Mouse (Mus musculus) lung, embryonic 14.5 days (tissue): ENCODE results near the gene Rab8a. TPM values are rescaled to one million over a fixed set of nuclear protein-coding genes. Genes with fewer than 3 reads are reported as not detected.
A peak's percentile ranks its signal among the peaks of the same experiment; 100 is the strongest.

ENCODE experiments used
- ATAC-seq: fragments of 200-750 bp; cut with Nextera tagmentation; 2 replicates; pipeline ENCODE4 v1.8.0; 2017; ENCODE audit warnings: mild to moderate bottlenecking, moderate TSS enrichment, moderate library complexity; ENCODE audit not compliant: insufficient read depth
- DNase-seq: peaks from one replicate; pipeline ENCODE4 v3.0.0-alpha.2; 2015
- H3K27ac ChIP-seq: fragments of 300-500 bp; sonication (generic); 2 replicates; pipeline ENCODE4 v1.5.1; 2014; ENCODE audit warnings: low read depth, mild to moderate bottlenecking, moderate library complexity
- H3K27me3 ChIP-seq: fragments of 300-500 bp; sonication (generic); 2 replicates; pipeline ENCODE4 v1.6.1; 2014; ENCODE audit warnings: low read length, control low read depth; ENCODE audit not compliant: insufficient read depth
- H3K36me3 ChIP-seq: fragments of 300-500 bp; sonication (generic); 2 replicates; pipeline ENCODE4 v1.6.1; 2014; ENCODE audit warnings: control low read depth; ENCODE audit not compliant: insufficient read depth
- H3K4me1 ChIP-seq: fragments of 300-500 bp; sonication (generic); 2 replicates; pipeline ENCODE4 v1.6.1; 2014; ENCODE audit warnings: antibody characterized with exemption, control low read depth; ENCODE audit not compliant: insufficient read depth
- H3K4me2 ChIP-seq: fragments of 300-500 bp; sonication (generic); 2 replicates; pipeline ENCODE4 v1.6.1; 2014; ENCODE audit warnings: mild to moderate bottlenecking
- H3K4me3 ChIP-seq: fragments of 300-500 bp; sonication (generic); 2 replicates; pipeline ENCODE4 v1.5.1; 2014; ENCODE audit warnings: low read depth, low read length
- H3K9ac ChIP-seq: fragments of 300-500 bp; sonication (generic); 2 replicates; pipeline ENCODE4 v1.6.1; 2014
- H3K9me3 ChIP-seq: fragments of 300-500 bp; sonication (generic); 2 replicates; pipeline ENCODE4 v1.6.1; 2016; ENCODE audit warnings: low read depth, low read length, control low read depth
- CTCF ChIP-seq: IDR thresholded peaks from 2 replicates; pipeline ENCODE4 v1.5.1; 2016; ENCODE audit warnings: antibody characterized with exemption, low read depth
- WGBS: fragments of 180-500 bp; shearing (Covaris S2); extraction: QIAGEN DNeasy Blood & Tissue Kit; methylation state at CpG from one replicate; pipeline ENCODE4 v1.1.7; 2014; 5-methylcytosine and 5-hydroxymethylcytosine counted together
- polyA plus RNA-seq: library from polyadenylated mRNA; unstranded; fragments of >200 nt; fragmentation: Nextera tagmentation; extraction: Ambion mirVana; gene quantifications from 2 replicates; pipeline ENCODE4 v1.2.1, GENCODE M21; 2014

Gene Rab8a
- polyA plus RNA-seq, 1 experiment from 2014 or later: 90.0 TPM

DNA sequence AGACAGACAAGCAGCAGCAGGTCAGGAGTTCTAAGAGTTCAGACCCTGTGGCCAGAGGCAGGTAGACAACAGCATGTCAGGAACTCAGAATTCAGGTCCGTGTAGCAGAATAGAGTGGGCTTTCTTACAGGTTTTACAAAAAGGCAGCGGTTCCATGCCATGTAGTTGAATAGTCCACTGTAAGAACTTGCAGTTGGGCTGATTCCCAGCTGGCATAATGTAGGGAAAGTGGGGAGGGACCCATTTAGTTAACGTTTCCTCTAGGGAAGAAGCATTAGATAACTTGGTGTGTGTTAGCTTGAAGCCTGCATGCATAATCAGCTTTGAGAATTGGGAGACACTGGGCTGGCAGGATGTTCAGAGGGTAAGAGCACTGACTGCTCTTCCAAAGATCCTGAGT, 2.3 kb upstream of the Rab8a start:
- Histone ChIP-seq H3K27ac (no peak overlapping the region), H3K36me3 (peaks cover 7% of the 10 kb centered on the region), H3K4me2 (no peak overlapping the region), H3K4me1 (peaks cover 6% of the 10 kb centered on the region), H3K4me3 (no peak overlapping the region), H3K9me3 (no peaks in the 10 kb centered on the region), H3K27me3 (no peaks in the 10 kb centered on the region), H3K9ac (no peak overlapping the region)
- 75% methylated on average over 3 of the region's 3 CpGs for WGBS
- ATAC-seq (no peak), DNase-seq (no peak)
- TF ChIP-seq CTCF: no peak

DNA sequence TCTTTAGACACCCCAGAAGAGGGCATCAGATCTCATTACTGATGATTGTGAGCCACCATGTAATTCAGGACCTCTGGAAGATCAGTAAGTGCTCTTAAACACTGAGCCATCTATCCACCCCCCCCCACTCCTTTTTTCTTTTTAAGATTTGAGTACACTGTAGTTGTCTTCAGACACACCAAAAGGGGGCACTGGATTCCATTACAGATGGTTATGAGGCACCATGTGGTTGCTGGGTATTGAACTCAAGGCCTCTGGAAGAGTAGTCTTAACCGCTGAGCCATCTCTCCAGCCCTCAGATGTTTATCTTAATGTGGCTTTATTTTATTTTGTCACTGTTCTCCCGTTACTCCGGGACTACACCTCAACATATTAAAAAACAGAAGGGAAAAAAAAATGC, 993 bp upstream of the Rab8a start:
- Histone ChIP-seq H3K27ac (0 out of 2 replicates have a peak overlapping the region, but pooled peaks have one; percentile 78), H3K36me3 (peaks cover 5% of the 10 kb centered on the region; the same call in 1 of the 2 replicates), H3K4me1 (peaks cover 6% of the 10 kb centered on the region), H3K9me3 (no peaks in the 10 kb centered on the region), H3K9ac (peak overlapping the region; percentile 44; the same call in 1 of the 2 replicates), H3K4me3 (peak overlapping the region; percentile 37), H3K27me3 (no peaks in the 10 kb centered on the region), H3K4me2 (peak overlapping the region; percentile 72)
- WGBS: 59% methylated on average over 3 of the region's 3 CpGs
- no peak; the same call in 1 of the 2 replicates for TF ChIP-seq CTCF
- DNase-seq: no peak
- ATAC-seq: no peak

DNA sequence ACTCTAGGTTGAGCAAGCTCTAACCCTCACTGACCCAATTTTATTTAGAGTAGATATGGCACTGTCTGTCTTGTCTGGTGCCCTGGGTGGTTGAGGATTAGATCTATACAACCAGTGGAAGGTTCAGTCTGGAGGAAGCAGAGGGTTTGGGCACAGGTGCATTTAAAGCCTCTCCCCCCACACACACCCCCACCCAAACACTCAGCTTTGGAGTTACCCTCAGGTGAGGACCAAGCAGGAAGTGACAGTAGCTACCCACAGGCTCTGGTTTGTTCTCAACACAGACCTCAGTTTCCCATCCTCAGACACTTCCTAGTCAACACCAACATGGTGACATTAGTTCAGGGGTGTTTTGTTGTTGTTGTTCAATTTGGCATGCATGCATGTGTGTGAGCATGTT, 1.8 kb downstream of the Rab8a start:
- Histone ChIP-seq H3K36me3 (peaks cover 10% of the 10 kb centered on the region; the same call in 1 of the 2 replicates), H3K9ac (no peak overlapping the region), H3K27me3 (no peaks in the 10 kb centered on the region), H3K4me2 (peak overlapping the region; percentile 83; the same call in 1 of the 2 replicates), H3K27ac (no peak overlapping the region), H3K4me1 (peaks cover 6% of the 10 kb centered on the region), H3K9me3 (no peaks in the 10 kb centered on the region), H3K4me3 (no peak overlapping the region)
- ATAC-seq (no peak), DNase-seq (no peak)
- TF ChIP-seq CTCF: no peak

DNA sequence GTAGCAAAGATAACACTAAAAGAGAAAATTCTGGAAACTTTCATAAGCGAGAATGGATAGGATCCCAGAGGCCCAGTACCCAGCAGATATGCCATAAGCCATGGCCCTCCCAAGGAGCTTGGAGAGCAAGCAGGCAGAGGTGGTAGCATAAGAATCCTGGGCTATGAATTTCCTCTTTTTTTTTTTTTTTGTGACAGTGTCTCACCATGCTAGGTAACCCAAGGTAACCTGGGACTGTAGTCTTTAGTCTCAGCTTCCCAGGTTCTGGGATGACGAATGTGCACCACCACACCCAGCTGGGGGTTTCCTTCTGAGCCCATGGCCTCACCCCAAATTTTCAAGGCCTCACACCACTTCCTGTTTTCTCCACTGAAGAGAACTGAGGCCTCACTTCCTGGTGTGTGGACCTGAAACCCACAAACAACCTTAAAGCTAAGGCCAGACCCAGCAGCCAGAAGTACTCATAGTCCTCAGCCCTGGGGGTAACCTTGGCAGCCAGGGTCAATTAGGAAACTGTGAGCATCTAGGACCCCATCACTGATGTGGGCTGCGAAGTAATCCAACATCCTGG, 8.2 kb downstream of the Rab8a start:
- DNase-seq: no peak
- Histone ChIP-seq H3K4me3 (no peak overlapping the region), H3K36me3 (peaks cover 73% of the 10 kb centered on the region), H3K27me3 (no peaks in the 10 kb centered on the region), H3K4me2 (no peak overlapping the region), H3K4me1 (no peaks in the 10 kb centered on the region), H3K27ac (no peak overlapping the region), H3K9ac (no peak overlapping the region), H3K9me3 (no peaks in the 10 kb centered on the region)
- 80% methylated on average over 3 of the region's 3 CpGs for WGBS
- no peak for TF ChIP-seq CTCF
- no peak for ATAC-seq

DNA sequence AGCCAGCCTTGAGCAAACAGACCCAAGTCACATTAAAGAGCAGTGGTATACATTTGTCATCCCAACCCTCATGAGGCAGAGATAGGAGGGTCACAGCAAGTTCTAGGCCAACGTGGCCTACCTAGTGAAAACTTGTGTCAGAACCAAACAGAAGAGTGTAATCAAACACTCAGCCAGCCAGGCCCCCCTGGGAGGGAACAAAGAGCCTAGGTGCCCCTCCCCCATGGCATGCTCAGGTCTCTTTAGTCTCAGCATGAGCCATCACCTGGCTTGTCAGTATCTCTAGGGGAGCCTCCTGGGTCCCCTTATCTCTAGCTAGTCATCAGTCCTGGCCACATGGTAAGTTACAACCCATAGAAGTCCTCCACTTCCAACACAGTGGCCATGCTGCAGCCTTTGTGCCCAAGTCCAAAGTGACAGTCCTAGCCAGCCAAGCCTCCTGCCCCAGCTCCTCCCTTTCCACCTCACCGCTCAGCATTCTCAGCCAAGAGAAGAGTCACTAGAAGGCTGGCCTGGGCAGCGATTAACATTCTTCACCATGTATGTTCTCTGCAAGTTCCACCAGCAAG, 8.8 kb downstream of the Rab8a start:
- DNase-seq: no peak
- no peak for TF ChIP-seq CTCF
- Histone ChIP-seq H3K9me3 (no peaks in the 10 kb centered on the region), H3K9ac (no peak overlapping the region), H3K36me3 (peaks cover 74% of the 10 kb centered on the region), H3K4me1 (no peaks in the 10 kb centered on the region), H3K4me2 (no peak overlapping the region), H3K27me3 (no peaks in the 10 kb centered on the region), H3K4me3 (no peak overlapping the region), H3K27ac (no peak overlapping the region)
- no peak for ATAC-seq
- WGBS: 59% methylated on average over 3 of the region's 3 CpGs

DNA sequence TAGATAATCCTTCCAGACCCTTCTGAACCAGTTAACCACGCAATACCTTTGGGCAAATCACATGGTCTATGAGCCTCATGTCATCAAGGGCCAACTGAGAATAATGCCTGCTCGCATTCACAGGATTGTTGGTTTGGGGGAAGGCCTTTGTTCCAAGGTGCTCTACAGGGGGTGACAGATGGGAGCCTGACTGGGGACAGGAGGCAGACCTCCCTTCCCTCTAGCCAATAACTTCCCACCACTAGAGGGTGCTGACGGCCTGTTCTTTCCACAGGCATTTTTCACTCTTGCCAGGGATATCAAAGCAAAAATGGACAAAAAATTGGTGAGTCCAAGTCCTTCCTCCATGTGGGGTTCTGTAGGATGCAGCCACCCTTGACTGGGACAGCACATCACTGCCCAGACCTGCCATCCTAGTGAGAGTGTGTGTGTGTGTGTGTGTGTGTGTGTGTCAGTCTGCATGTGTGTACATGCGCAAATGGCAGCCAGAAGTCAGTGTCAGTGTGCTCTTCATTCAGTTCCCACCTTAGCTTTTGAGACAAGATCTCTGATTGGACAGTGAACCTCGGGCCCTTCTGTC, 16.4 kb downstream of the Rab8a start:
- DNase-seq (peak; percentile 88), ATAC-seq (peak; percentile 74)
- Histone ChIP-seq H3K9ac (no peak overlapping the region), H3K9me3 (no peaks in the 10 kb centered on the region), H3K27ac (no peak overlapping the region), H3K4me2 (no peak overlapping the region), H3K4me1 (no peaks in the 10 kb centered on the region), H3K4me3 (no peak overlapping the region), H3K27me3 (no peaks in the 10 kb centered on the region), H3K36me3 (peaks cover 88% of the 10 kb centered on the region)
- WGBS: 62% methylated on average over 5 of the region's 5 CpGs
- TF ChIP-seq CTCF: peak; percentile 87

DNA sequence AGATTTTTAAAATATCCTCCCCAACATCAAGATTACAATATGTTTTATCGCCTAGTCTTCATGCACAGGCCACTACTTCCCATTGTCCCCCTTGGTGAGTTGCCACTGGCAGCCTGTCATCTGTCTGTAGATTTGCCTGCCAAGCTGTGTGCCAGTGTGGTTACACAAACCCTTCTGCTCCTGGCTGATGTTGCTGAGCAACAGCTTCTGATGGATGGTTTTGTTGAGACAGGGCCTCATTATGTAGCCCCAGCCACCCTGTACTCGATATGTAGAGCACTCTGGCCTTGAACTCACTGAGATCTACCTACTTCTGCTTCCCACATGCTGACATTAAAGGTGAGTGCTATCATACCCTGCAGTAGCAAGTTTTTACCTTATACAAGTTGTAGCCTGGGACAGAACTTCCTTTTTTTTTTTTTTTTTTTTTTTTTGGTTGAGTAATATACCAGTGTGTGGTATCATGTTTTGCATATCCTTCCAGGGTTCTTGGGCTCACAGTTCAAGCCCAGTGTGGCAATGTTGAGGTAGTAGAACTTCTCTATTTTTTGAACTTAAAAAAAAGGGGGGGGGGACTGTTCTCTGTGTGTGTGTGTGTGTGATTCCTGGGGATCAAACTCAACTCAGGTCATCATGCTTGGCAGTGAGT, 22.7 kb downstream of the Rab8a start:
- Histone ChIP-seq H3K36me3 (peaks cover 31% of the 10 kb centered on the region), H3K4me3 (no peak overlapping the region), H3K27ac (no peak overlapping the region), H3K9ac (no peak overlapping the region), H3K27me3 (no peaks in the 10 kb centered on the region), H3K4me1 (no peaks in the 10 kb centered on the region), H3K4me2 (no peak overlapping the region), H3K9me3 (no peaks in the 10 kb centered on the region)
- WGBS: 73% methylated on average over 2 of the region's 2 CpGs
- no peak for TF ChIP-seq CTCF
- ATAC-seq: no peak
- DNase-seq: no peak
